Mouse (Mus musculus) heart, postnatal 25 days (tissue): ENCODE data around the gene Mfsd14a. TPM values are rescaled to one million over a fixed set of nuclear protein-coding genes. Genes with fewer than 3 reads are reported as not detected.

Experiments
- DNase-seq: peaks from one replicate; pipeline ENCODE4 v3.0.0; 2022; ENCODE audit warnings: low spot score
- intact Hi-C: fragments of 180-260 bp; cut with DNase I; formaldehyde crosslinking; loops from one replicate; pipeline ENCODE4 v1.15.1; 2025
- total RNA-seq, 2 experiments: library from RNA; stranded (reverse); gene quantifications; 2 replicates each; pipeline ENCODE4 v1.2.3; 2021

Gene Mfsd14a
- total RNA-seq, 2 experiments from 2014 or later, result 17.9 to 22.0 TPM

DNA sequence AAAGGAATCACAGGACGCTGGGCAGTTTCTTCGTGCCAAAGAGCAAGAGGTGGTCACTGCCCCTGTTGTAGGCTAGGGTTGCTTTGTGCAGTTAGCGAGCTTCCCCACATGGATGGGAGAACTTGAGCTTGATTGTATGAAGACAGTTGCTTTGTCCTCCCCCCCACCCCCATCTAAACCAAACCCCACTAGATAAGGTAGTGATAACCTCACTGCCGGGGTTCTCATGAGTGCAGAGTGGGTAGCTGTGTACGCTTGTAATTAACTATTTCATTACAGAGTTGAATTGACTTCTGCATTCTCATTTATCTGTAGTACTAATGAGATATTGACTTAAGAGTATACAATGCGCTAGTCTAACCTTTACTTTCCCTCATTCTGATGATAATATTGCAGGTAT is 43.6 kb downstream of the Mfsd14a start:
- intact Hi-C loops, result no loop called here
- DNase-seq, result no peak

DNA sequence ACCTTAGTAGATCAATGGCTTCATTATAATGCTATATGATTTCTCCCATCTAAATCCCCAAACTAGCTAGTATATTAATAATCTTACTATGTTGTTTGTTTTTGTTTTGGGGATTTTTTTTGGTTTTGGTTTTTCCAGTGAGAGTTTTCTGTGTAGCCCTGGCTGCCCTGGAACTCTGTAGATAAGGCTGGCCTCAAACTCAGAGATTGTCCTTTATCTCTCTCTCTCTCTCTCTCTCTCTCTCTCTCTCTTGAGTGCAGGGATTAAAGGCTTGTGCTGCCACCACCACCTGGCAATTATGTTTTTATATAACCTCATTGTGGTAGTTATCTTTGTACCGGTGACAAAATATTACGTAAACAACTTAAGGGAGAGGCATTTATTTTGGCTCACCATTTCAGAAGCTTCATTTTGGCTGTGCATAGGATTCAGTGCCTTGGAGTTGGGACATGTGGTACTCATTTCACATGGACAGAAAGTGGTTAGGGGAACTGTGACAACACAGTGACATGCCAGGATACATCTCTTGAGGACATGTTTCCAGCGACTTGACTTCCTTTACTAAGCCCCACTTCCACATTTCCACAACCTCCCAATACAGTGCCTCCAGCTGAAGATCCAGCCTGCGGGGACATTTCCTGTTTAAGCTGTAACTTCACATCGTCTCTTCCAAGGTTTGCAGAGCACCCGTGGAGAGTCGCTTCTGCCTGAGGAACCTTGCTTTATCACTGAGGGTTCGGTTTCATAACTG is 47.0 kb downstream of the Mfsd14a start:
- DNase-seq, result no peak
- intact Hi-C loops, result no loop called here

DNA sequence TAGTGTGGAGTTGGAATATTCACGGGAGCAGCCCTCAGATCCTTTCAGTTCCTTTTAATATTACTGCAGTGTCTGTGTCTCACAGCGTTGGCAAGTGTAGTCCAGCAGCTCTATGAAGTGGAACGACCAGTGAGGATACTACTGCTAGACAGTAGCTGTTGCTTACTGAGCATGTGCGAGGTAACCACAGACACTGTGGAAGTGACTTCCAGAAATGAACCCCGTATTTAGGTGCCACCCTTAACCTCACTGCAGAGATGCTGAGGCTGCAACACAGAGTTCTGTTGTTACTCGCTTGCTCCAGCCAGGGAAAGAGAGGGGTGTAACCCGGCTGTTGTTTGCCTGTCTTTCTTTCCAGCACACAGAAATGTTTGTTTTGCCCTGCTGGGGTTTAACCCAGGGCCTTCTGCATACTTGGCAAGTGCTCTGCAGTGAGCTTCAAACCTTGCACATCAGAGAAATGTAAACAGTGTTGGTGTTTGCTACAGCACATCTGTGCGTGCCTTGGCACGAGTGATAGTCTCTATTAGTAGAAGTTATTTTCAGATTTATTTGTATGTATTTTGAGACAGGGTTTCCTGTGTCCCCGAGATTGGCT is 48.1 kb downstream of the Mfsd14a start, which contains the start of gene Trmt13:
Gene Trmt13, minus strand, starts transcription at position 293 of the 598 bp plus-strand sequence.
- intact Hi-C loops, result no loop called here
- no peak for DNase-seq

DNA sequence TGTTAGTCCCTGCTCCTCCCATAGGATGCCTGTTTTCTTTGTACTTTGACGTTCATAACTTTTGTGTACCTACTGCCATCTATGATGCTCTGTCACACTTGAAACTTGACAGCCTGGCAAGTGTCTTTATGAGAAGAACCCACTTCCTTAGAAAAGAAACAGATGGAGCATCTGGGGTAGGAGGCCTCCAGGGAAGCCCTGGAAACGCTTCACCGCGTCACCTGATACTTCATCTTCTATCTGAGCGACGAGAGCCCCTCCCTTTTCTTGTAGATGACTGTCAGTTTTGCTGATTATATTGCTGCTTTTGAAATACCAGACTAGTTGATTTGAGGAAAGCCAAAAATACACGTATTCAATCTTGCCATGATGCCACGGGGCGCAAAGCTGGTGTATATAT is 57.9 kb downstream of the Mfsd14a start:
- DNase-seq, result no peak
- intact Hi-C loops, result no loop called here

DNA sequence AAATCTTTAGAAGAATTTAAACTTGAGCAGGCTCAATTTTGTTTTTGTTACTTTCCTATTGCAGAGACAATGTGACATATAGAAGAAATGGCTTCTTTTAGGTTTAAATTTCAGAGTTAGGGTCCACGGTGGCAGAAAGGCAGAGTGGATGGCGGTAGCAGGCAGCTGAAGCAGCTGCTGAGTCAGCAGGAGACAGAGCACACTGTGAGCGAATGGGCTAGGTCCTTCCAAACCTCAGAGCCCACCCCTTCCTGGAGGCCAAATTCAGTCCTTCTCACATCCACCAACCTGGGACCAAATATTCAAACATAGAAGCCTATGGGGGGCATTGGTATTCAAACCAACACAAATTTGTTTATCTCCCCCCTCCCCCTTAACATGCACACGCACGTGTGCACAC is 60.7 kb downstream of the Mfsd14a start:
- intact Hi-C loops, result no loop called here
- no peak for DNase-seq

DNA sequence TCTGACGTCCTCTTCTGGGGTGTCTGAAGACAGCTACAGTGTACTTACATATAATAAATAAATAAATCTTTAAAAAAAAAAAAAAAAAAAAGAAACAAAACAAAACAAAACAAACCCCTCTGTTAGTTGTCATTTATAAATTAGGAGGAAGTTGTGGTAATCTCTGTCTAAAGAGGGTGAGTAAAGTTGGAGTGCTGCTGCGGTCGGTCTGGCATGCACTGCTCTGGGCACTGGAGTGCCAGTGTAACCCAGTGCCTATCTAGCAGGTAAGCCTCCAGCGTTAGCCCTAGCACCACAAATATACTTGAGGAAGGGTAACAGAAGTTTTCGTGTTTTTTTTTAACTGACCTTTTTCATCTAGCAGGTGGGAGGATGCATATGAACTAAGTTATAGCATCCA is 61.5 kb downstream of the Mfsd14a start:
- no peak for DNase-seq
- intact Hi-C loops, result no loop called here

DNA sequence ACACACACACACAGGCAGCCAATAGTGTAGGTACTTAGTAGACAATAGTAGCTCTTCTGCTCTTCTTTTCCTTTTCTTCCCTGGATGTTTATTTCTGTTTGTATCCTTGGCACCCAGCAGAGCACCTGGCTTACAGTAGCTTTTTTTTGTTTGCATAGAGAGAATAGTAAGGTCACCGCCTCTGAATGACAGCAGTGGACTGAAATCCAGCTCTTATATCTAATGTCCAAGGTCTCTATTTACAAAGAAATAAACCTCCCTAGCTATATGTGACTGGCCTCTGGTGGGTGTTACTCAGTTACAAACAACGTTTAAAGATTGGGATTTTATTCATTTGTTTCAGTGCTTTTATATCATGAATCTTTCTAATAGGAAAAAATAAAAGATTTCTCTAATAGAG is 62.8 kb downstream of the Mfsd14a start:
- intact Hi-C loops, result loop anchor here (10.0 kb wide), 3 partner anchors 235 to 595 kb away; partner anchors contain the start of genes Extl2 and Slc30a7
- no peak for DNase-seq

DNA sequence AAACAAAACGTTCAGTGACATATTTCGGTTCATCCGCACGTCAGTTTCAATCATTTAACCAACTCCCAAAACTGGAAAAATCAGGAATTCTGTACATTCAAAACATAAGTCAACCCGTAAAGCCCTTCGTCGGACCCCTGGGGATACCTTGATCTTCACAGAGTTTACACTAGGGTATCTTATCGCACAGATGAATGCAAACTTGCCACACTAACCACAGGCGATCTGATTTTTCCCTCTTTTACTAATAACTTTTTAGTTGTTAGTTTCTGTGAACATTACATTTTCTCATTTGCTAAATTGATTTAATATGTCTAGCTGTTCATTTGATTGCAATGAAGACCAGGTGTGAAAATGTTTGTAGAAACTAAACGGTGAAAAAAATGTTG is 66.9 kb downstream of the Mfsd14a start:
- no peak for DNase-seq
- intact Hi-C loops, result loop anchor here (2.0 to 10.0 kb wide), 4 partner anchors 67 to 591 kb away; partner anchors contain the start of genes Extl2, Mfsd14a and Slc30a7

DNA sequence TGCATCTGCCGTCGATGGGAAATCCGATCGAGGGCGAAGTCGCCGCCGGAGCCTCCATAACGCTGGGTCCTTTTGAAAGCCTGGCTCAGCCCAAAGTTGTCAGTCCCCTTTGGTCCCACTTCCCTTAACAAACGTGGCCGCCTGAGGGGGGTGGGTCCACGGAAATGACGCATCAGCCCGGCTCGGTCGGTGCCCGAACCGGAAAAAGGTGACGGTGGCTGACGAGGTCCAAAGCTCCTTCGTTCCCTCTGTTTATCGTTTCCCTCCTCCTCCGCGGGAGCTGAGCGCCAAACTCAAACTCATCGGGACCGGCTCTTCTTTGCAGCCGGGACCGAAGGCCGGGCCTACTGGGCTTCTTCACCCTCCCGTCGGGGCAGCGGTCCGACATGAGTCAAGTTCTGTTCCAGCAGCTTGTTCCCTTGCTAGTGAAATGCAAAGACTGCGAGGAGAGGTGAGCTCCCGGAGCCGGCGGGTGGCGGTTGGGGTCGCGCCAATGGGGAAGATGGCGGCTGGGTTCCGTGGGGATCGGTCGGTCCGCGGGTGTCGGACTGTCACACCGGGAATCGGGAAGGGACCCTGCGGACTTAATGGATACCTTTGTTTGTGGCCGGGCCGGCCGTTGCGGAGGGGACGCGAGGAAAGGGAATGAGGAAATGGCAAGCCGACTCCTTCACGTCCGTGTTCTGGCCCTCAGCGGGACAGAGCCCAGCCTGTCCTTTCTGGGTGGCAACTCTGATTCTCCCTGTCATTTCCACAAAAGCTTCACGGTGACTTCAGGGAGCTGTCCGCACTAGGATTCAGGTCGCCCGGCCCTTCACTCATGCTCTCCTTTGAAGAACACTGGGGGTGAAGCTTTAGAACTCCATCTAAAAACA is 67.5 kb downstream of the Mfsd14a start, which contains the start of gene Sass6:
Gene Sass6, plus strand, starts transcription at position 255 of the 875 bp plus-strand sequence.
- peak; percentile 91 for DNase-seq
- intact Hi-C loops, result loop anchor here (1.0 to 10.0 kb wide), 7 partner anchors 68 to 590 kb away; partner anchors contain the start of genes Dbt, Extl2, Mfsd14a and Slc30a7

DNA sequence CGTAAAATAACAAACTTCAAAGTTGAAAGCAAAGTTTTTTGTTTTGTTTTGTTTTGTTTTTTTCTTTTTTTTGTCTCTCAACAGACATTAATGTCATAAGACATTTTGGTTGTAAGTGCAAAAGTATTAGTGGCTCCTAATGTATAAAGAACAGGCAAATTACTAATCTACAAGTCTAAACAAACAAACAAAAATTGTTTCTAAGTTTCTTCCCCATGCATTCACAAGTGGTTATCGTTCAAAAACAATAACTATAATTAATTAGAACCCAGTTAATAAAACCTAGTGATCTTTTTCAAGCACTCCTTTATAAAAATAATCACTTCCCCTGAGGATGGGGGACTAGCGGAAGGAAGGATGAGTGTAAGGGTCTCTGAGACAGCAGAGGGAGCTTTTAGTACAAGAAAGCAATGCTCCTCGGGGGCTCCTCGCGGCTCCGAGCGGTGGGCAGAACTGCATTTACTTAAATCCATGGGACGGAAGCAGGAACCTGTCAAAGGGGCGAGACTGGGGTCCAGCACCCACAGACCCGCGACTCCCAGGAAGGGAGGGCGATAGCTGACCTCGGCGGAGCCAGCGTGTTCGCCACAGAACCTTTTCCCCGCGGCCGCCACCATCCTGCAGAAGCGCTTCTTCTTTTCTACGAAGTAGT is 68.3 kb downstream of the Mfsd14a start:
- DNase-seq, result no peak
- intact Hi-C loops, result loop anchor here (1.0 to 10.0 kb wide), 7 partner anchors 69 to 589 kb away; partner anchors contain the start of genes Dbt, Extl2, Mfsd14a and Slc30a7

DNA sequence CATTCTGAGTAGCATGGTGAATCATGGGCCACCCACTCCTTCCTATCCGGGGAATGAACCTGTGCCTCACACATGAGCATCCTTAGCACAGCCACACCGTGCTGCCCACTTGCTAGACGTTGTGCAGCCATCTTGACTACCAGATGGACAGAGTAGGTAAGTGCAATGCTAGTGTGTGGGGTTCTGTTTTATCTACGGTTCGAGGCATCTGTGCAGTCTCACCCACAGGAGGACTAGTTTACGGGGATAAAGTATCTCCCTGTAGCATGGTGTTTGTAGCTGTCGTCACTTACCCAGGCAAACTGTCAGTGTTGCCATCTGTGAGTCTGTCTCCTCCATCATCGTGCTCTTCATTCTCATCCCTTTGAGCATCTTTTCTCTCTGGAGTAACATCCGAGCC is 80.3 kb downstream of the Mfsd14a start:
- DNase-seq, result no peak
- intact Hi-C loops, result no loop called here

Other genes with a start within 250 kb of the Mfsd14a start
- 1 to 10 TPM; 3.7 to 4.2 TPM for gene Cdc14a, start 238.6 kb downstream of the Mfsd14a start, total RNA-seq
- gene Rtca, start 154.5 kb downstream of the Mfsd14a start, total RNA-seq, result 10 to 100 TPM; 20.1 to 22.1 TPM
- 10 to 100 TPM; 57.0 to 62.1 TPM for gene Dbt, start 149.6 kb downstream of the Mfsd14a start, total RNA-seq
- 10 to 100 TPM; 69.5 to 70.7 TPM for gene Lrrc39, start 99.7 kb downstream of the Mfsd14a start, total RNA-seq
- 1 to 10 TPM; 2.1 to 2.4 TPM for gene Sass6, start 67.7 kb downstream of the Mfsd14a start, total RNA-seq
- gene Trmt13, start 48.1 kb downstream of the Mfsd14a start, total RNA-seq, result 1 to 10 TPM; 5.1 to 5.3 TPM
- 1 to 10 TPM in 1 of 2 experiments, under 1 TPM in 1; 0.86 to 1.3 TPM for gene Gm43191, start 18.6 kb upstream of the Mfsd14a start, total RNA-seq
- 10 to 100 TPM; 13.9 to 14.6 TPM for gene Slc35a3, start 50.2 kb upstream of the Mfsd14a start, total RNA-seq
- 100 to 1,000 TPM; 199 to 210 TPM for gene Agl, start 145.5 kb upstream of the Mfsd14a start, total RNA-seq
- gene Frrs1, start 196.8 kb upstream of the Mfsd14a start, total RNA-seq, result 1 to 10 TPM; 3.1 to 4.8 TPM